Mouse (Mus musculus): ENCODE results near the gene Cntn4.
"Not testable (repeated sequence)": the region's sequence is repeated elsewhere in the genome, so short reads cannot be mapped to it uniquely, and the experiment has no call there.

Gene Cntn4

GRCm38 (mm10) chr6:106332466-106332865 lies 655.0 kb downstream of the Cntn4 start:
- DNase-seq (ENCODE audit: low spot score) = no peak

GRCm38 (mm10) chr6:106332933-106333332 lies 655.5 kb downstream of the Cntn4 start:
- DNase-seq (ENCODE audit: low spot score) = no peak

- no peak for DNase-seq (ENCODE audit: low spot score)
Observed at GRCm38 (mm10) chr6:106335066-106335465, 657.6 kb downstream of the Cntn4 start.

DNA sequence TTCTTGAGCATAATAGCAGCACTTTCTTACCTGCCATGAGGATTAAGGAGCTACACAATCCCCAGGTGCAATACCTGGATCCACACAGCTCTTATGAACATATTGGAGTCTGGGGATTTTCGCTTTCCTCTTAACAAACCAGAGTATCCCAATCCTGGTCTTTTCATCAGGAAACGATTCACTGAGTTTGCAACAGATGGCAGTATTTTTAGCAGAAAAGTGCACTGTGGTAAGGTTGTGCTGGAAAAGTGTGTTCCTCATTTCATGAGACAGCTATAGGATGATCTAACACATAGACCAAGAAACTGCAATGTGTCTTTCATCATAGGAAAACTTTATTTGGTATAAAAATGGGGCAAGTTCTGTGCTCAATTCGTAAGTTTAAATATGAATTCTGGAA lies 659.3 kb downstream of the Cntn4 start:
- no peak for DNase-seq (ENCODE audit: low spot score)

- DNase-seq (ENCODE audit: low spot score) = no peak
Observed at GRCm38 (mm10) chr6:106337829-106338228, 660.4 kb downstream of the Cntn4 start.

GRCm38 (mm10) chr6:106341114-106341513 lies 663.7 kb downstream of the Cntn4 start:
- DNase-seq (ENCODE audit: low spot score) = no peak

DNA sequence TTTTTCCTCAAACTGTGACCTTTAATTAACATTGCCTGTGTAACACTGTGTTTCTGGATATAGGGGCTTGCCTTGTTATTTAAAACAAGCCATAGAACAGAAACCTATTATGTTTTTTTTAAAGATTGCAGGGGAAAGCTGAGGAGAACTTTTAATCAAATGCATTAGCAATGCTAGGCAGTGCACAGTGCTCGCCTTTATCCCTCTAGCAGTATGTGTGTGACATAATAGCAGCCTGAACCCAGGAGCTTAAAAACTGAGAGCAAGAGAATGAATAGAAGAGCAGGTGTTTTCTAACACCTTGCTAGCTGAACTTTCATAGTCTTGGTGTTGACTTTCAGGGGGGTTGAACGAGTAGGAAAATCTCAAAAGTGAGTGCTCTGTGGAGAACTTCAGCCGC lies 672.6 kb downstream of the Cntn4 start:
- DNase-seq (ENCODE audit: low spot score) = no peak

DNA sequence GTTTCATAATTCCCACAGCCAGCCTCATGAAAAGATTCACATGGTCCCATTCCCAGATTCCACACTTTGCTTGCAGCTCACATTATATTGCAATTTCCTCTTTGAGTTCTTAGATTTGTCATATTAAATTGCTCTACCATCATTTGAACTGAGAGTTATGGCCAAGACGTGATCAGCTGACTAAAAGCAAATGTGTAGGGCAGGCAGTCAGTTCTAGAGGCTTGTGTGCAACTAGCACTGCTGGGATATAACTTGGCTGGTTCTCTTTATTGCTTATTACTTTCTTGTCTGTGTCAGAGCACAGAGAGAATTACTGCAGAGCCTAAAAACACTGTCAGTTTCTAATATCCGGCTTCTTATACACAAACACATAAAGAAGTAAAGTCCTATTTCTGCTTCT lies 673.9 kb downstream of the Cntn4 start:
- DNase-seq (ENCODE audit: low spot score) = no peak

- not testable (repeated sequence) for DNase-seq (ENCODE audit: low spot score)
Observed at GRCm38 (mm10) chr6:106358801-106359200, 681.3 kb downstream of the Cntn4 start.

- DNase-seq (ENCODE audit: low spot score) = no peak
Observed at GRCm38 (mm10) chr6:106381288-106382025, 704.0 kb downstream of the Cntn4 start.

- no peak for DNase-seq (ENCODE audit: low spot score)
Observed at GRCm38 (mm10) chr6:106387833-106388406, 710.5 kb downstream of the Cntn4 start.

- DNase-seq (ENCODE audit: low spot score) = no peak
Observed at GRCm38 (mm10) chr6:106408014-106408413, 730.6 kb downstream of the Cntn4 start.

- no peak for DNase-seq (ENCODE audit: low spot score)
Observed at GRCm38 (mm10) chr6:106408634-106409033, 731.2 kb downstream of the Cntn4 start.

DNA sequence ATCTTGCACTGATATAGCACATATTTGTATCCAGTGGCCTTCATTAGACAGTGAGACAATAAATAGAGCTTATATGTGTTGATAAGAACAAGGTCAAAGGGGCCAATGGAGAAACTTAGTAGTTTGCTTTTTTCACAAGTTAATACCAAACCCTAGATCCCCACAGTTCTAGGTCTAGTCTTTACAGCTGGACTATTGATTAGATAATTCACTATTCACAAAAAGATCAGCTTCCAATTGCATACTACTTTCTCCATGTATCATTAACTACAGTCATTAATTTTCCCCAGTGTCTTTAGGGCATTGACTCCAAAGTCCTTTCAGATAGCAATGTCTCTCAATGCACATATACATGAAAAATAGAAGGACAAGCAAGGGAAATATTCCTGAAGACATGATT lies 745.5 kb downstream of the Cntn4 start:
- no peak for DNase-seq (ENCODE audit: low spot score)

GRCm38 (mm10) chr6:106423471-106423870 lies 746.0 kb downstream of the Cntn4 start:
- no peak for DNase-seq (ENCODE audit: low spot score)

DNA sequence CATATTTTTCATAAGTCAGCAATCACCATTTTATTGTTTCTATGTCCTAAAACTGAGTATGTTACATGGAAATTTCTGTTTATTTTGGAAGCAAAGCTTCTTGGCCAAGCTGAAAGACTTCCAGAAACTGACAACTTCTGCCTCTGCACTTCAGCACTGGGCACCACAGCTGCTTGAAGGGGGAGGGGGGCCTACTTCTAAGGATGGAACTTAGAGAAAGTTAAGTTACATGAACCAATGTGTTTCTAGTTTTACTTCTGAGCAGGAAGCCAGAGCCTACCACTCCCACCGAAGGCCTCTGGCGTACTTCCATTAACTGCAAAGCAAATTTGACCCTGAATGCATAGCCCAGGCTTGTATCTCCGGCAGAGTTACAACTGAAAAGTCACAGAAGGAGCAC lies 749.2 kb downstream of the Cntn4 start:
- no peak for DNase-seq (ENCODE audit: low spot score)

- no peak for DNase-seq (ENCODE audit: low spot score)
Observed at GRCm38 (mm10) chr6:106431466-106431865, 754.0 kb downstream of the Cntn4 start.

- no peak for DNase-seq (ENCODE audit: low spot score)
Observed at GRCm38 (mm10) chr6:106440786-106441185, 763.3 kb downstream of the Cntn4 start.

GRCm38 (mm10) chr6:106441246-106441645 lies 763.8 kb downstream of the Cntn4 start:
- DNase-seq (ENCODE audit: low spot score) = no peak

DNA sequence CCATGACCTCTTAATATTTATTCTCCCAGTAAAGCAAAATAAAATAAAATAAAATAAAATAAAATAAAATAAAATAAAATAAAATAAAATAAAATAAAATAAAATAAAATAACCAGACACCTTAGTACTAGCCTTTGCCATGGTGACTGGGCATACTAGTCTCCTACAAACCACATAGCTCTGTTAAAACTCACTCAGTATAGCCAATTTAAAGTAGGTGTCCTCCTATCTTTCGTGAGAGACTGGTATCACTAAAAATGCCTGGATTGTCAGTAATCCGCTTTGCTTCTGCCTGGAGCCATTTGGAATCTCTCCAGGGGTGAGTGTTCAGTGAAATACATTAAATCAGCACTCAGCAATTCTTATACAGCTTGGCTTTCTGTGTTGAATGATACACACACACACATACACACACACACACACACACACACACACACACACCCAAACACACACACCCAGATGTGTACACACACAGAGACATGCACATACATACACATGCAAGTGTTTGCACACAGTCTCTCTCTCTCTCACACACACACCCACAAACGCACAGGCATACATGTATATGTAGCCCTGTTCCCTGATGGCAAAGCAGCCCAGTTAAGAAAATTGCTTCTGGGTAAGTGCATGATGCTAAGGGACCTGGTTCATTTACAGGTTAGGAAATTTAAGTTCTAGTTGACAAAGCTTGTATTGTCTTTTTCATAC lies 776.8 kb downstream of the Cntn4 start:
- DNase-seq (ENCODE audit: low spot score) = no peak

GRCm38 (mm10) chr6:106455616-106456015 lies 778.2 kb downstream of the Cntn4 start:
- DNase-seq (ENCODE audit: low spot score) = no peak

GRCm38 (mm10) chr6:106458166-106458565 lies 780.7 kb downstream of the Cntn4 start:
- DNase-seq (ENCODE audit: low spot score) = no peak

- DNase-seq (ENCODE audit: low spot score) = no peak
Observed at GRCm38 (mm10) chr6:106462403-106462802, 784.9 kb downstream of the Cntn4 start.

All from ovary, postnatal 10 days (tissue).